Mouse (Mus musculus) liver, postnatal 0 days (tissue): ENCODE results near the gene Tiam1. TPM values are rescaled to one million over a fixed set of nuclear protein-coding genes. Genes with fewer than 3 reads are reported as not detected.

Experiments
- ATAC-seq: fragments of 200-750 bp; cut with Nextera tagmentation; 2 replicates; pipeline ENCODE4 v1.8.0; 2017; ENCODE audit warnings: mild to moderate bottlenecking, moderate library complexity
- DNase-seq: peaks from one replicate; pipeline ENCODE4 v3.0.0-alpha.2; 2016
- H3K27ac ChIP-seq: fragments of 300-500 bp; sonication (generic); 2 replicates; pipeline ENCODE4 v1.5.1; 2014; ENCODE audit warnings: antibody characterized with exemption, moderate library complexity, mild to moderate bottlenecking, low read depth
- H3K27me3 ChIP-seq: fragments of 300-500 bp; sonication (generic); 2 replicates; pipeline ENCODE4 v1.6.1; 2014; ENCODE audit warnings: low read length, control low read depth, mixed read lengths; ENCODE audit not compliant: insufficient read depth
- H3K36me3 ChIP-seq: fragments of 300-500 bp; sonication (generic); replicated peaks from 2 replicates; pipeline ENCODE4 v1.6.1; 2014; ENCODE audit warnings: mild to moderate bottlenecking, control low read depth, low read length, moderate library complexity, mixed read lengths; ENCODE audit not compliant: insufficient read depth
- H3K4me1 ChIP-seq: fragments of 300-500 bp; sonication (generic); 2 replicates; pipeline ENCODE4 v1.6.1; 2014; ENCODE audit warnings: antibody characterized with exemption, mild to moderate bottlenecking, control low read depth; ENCODE audit not compliant: insufficient read depth
- H3K4me2 ChIP-seq: fragments of 300-500 bp; sonication (generic); 2 replicates; pipeline ENCODE4 v1.6.1; 2014; ENCODE audit warnings: low read depth, mild to moderate bottlenecking, low read length, moderate library complexity, mixed read lengths
- H3K4me3 ChIP-seq: fragments of 300-500 bp; sonication (generic); 2 replicates; pipeline ENCODE4 v1.5.1; 2014; ENCODE audit warnings: low read depth, low read length
- H3K9ac ChIP-seq: fragments of 300-500 bp; sonication (generic); replicated peaks from 2 replicates; pipeline ENCODE4 v1.6.1; 2014; ENCODE audit warnings: mild to moderate bottlenecking, moderate library complexity
- H3K9me3 ChIP-seq: fragments of 300-500 bp; sonication (generic); 2 replicates; pipeline ENCODE4 v1.6.1; 2016; ENCODE audit warnings: mild to moderate bottlenecking, control low read depth, low read length, mixed read lengths
- CTCF ChIP-seq: sonication (generic); IDR thresholded peaks from 2 replicates; pipeline ENCODE4 v1.5.1; 2016; ENCODE audit warnings: antibody characterized with exemption, low read depth
- EP300 ChIP-seq: IDR thresholded peaks from 2 replicates; pipeline ENCODE4 v1.6.1; 2016; ENCODE audit warnings: antibody characterized with exemption, low read depth, mild to moderate bottlenecking
- WGBS: fragments of 180-500 bp; shearing (Covaris S2); extraction: QIAGEN DNeasy Blood & Tissue Kit; methylation state at CpG from one replicate; pipeline ENCODE4 v1.1.7; 2014; ENCODE audit not compliant: insufficient replicate concordance; 5-methylcytosine and 5-hydroxymethylcytosine counted together
- polyA plus RNA-seq: library from polyadenylated mRNA; unstranded; fragments of >200 nt; fragmentation: Nextera tagmentation; extraction: Ambion mirVana; gene quantifications from 2 replicates; pipeline ENCODE4 v1.2.1, GENCODE M21; 2015

Gene Tiam1
- polyA plus RNA-seq, 1 experiment from 2014 or later = 3.2 TPM

- H3K4me1 ChIP-seq = no peaks in the 10 kb centered on the region
- WGBS = 64% methylated on average over 4 of the region's 4 CpGs
- H3K4me2 ChIP-seq = no peak overlapping the region
- H3K27ac ChIP-seq = no peak overlapping the region
- H3K27me3 ChIP-seq = no peaks in the 10 kb centered on the region
- DNase-seq = no peak
- no peak for ATAC-seq
- no peaks in the 10 kb centered on the region for H3K9me3 ChIP-seq
- H3K4me3 ChIP-seq = no peak overlapping the region
- TF ChIP-seq EP300 (no peak), CTCF (no peak)
- H3K9ac ChIP-seq = no peak overlapping the region
- H3K36me3 ChIP-seq = no peaks in the 10 kb centered on the region
Measured at GRCm38 (mm10) chr16:90016046-90016445, 127.5 kb downstream of the Tiam1 start.

DNA sequence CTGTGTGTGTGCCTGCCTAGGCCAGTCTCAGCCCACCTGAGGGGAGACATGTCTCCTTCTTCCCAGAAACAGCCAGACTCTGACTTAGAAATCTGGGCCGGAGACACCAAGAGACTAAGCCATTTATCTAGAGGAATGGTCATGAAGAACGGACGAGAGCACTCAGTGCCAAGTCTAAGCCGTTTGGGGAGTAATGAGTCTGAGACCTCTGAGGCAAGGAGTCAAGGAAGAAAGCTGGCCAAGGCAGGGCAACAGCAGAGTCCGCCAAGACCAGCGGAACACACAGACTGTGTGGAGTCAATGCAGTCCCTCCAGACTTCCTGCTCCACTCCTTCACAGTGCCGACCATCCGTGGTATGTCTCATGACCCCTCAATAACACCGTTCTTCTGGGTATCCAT, 129.0 kb downstream of the Tiam1 start:
- H3K27me3 ChIP-seq = no peaks in the 10 kb centered on the region
- H3K4me2 ChIP-seq = no peak overlapping the region
- H3K9ac ChIP-seq = no peak overlapping the region
- WGBS = 84% methylated on average over 9 of the region's 9 CpGs
- DNase-seq = no peak
- ATAC-seq = no peak
- TF ChIP-seq EP300 (no peak), CTCF (no peak)
- H3K27ac ChIP-seq = no peak overlapping the region
- no peaks in the 10 kb centered on the region for H3K36me3 ChIP-seq
- no peaks in the 10 kb centered on the region for H3K9me3 ChIP-seq
- no peaks in the 10 kb centered on the region for H3K4me1 ChIP-seq
- H3K4me3 ChIP-seq = no peak overlapping the region

DNA sequence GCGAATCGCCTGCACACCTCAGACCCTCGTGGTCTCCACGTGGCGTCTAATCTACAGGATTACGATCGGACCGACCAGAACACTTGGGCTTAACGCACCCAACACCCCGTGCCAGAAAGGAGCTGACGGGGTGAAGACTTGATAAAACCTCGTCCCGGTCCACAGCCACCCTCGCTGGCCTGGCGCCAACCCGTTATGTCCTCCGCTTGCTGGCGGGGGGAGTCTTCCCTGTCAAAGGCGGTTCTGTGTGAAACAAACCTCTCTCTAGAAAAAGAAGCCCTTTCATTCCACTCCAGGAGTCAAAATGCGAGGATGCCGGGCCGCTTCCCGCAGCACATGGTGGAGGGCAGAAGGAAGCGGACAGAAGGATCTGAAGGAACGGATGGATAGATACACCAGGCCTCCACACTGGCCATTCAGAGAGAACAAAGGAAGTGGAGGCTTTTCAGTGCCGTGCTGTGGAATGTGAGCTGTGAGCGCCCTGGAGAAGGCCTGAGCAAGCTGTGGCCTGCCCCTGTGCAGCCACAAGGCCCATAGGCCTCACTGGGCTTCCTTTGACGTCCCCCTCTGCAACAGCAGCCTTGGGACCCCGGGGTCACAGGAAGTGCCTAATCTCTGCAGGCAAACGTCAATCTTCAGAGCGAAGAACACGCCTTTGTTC, 131.9 kb downstream of the Tiam1 start:
- no peaks in the 10 kb centered on the region for H3K27me3 ChIP-seq
- H3K4me1 ChIP-seq = no peaks in the 10 kb centered on the region
- DNase-seq = no peak
- no peak for ATAC-seq
- H3K27ac ChIP-seq = no peak overlapping the region
- no peak overlapping the region for H3K9ac ChIP-seq
- no peak overlapping the region for H3K4me3 ChIP-seq
- TF ChIP-seq CTCF = no peak
- no peak for TF ChIP-seq EP300
- 81% methylated on average over 32 of the region's 32 CpGs for WGBS
- no peaks in the 10 kb centered on the region for H3K36me3 ChIP-seq
- no peaks in the 10 kb centered on the region for H3K9me3 ChIP-seq
- H3K4me2 ChIP-seq = no peak overlapping the region

GRCm38 (mm10) chr16:90008504-90008903, 135.1 kb downstream of the Tiam1 start:
- H3K4me3 ChIP-seq = no peak overlapping the region
- DNase-seq (no peak), ATAC-seq (no peak)
- H3K9me3 ChIP-seq = no peaks in the 10 kb centered on the region
- H3K4me2 ChIP-seq = no peak overlapping the region
- 79% methylated on average over 6 of the region's 6 CpGs for WGBS
- H3K4me1 ChIP-seq = no peaks in the 10 kb centered on the region
- H3K27me3 ChIP-seq = no peaks in the 10 kb centered on the region
- no peaks in the 10 kb centered on the region for H3K36me3 ChIP-seq
- H3K27ac ChIP-seq = no peak overlapping the region
- TF ChIP-seq EP300 = no peak
- TF ChIP-seq CTCF = no peak
- no peak overlapping the region for H3K9ac ChIP-seq

- H3K4me3 ChIP-seq = no peak overlapping the region
- no peak for DNase-seq
- H3K9ac ChIP-seq = no peak overlapping the region
- no peak for ATAC-seq
- WGBS = 85% methylated on average over 13 of the region's 13 CpGs
- no peaks in the 10 kb centered on the region for H3K27me3 ChIP-seq
- no peak for TF ChIP-seq CTCF
- no peak for TF ChIP-seq EP300
- no peaks in the 10 kb centered on the region for H3K9me3 ChIP-seq
- no peak overlapping the region for H3K4me2 ChIP-seq
- H3K4me1 ChIP-seq = no peaks in the 10 kb centered on the region
- no peaks in the 10 kb centered on the region for H3K36me3 ChIP-seq
- no peak overlapping the region for H3K27ac ChIP-seq
Measured at GRCm38 (mm10) chr16:90007391-90007977, 136.1 kb downstream of the Tiam1 start.

DNA sequence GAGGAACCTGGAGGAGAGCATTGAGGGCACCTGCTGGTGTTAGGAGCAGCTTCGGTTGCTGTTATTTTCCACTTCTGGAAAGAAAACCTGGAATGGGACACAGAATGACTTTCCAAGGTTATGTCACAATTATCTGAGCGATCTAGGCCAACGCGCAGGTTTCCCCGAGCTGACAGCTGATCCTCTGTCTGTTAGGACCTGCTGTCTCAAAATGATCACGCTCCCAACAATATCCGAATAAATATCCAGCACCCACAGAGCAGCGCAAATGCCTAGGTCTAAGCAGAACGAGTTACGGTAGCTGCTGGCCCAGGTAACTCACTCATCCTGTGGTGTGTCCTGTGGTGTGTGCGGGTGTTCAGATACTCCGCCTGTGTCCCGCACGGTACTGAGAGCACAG, 140.0 kb downstream of the Tiam1 start:
- 92% methylated on average over 14 of the region's 14 CpGs for WGBS
- Histone ChIP-seq H3K9me3 (no peaks in the 10 kb centered on the region), H3K36me3 (no peaks in the 10 kb centered on the region)

More for the DNA sequence above, 140.0 kb downstream of the Tiam1 start:
- no peak for TF ChIP-seq EP300
- no peak for TF ChIP-seq CTCF
- Histone ChIP-seq H3K27ac (no peak overlapping the region), H3K4me2 (no peak overlapping the region), H3K4me1 (no peaks in the 10 kb centered on the region), H3K4me3 (no peak overlapping the region), H3K27me3 (no peaks in the 10 kb centered on the region), H3K9ac (no peak overlapping the region)
- ATAC-seq (no peak), DNase-seq (no peak)
